19 mouse cellular contexts compared by ENCODE assay signal in the genomic region with DNA sequence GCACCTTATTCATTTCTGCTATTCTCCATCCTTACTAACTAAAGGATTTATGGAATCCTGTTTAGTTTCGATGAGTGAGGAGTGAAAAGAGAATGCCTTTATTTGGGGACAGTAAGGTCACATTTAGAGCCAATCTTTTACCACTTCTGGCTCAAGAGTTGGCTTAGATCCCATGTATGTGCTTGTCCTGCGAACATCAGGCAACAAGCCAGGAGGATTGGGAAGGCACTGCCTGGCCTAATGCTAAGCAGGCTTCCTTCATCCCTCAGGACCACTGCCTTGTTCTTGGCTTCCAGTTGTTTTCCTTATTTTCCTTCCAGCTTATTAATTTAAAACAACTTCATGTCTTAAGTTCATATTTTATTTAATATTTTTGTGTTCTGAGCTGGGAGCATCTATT.
DNase-seq lines count a peak whose midpoint lies in the region; ATAC-seq and TF ChIP-seq lines count a peak whose summit lies in the region.
"Had no signal": no experiment of that assay in that cellular context is flagged by ENCODE, and none has a peak within 500 bp of the region (broad histone marks: within the 10 kb centered on the region; RNA-seq: fewer than 3 reads in every experiment).

No protein-coding gene starts in this region.

- no peak overlapping the region for H3K4me2 ChIP-seq in limb, embryonic 14.5 days (replicated peaks; ENCODE audit: low read depth, low read length, severe bottlenecking)
- H3K4me2 ChIP-seq in intestine, embryonic 15.5 days (replicated peaks) = no peak overlapping the region
- H3K4me2 ChIP-seq: embryonic facial prominence, embryonic 13.5 days; heart, embryonic 11.5 days; limb, embryonic 12.5 days; liver, embryonic 15.5 days had no signal

- 62% methylated on average over 2 of the region's 2 CpGs for WGBS in limb, embryonic 14.5 days
- WGBS in limb, embryonic 10.5 days = 88% methylated on average over 2 of the region's 2 CpGs
- 72% methylated on average over 2 of the region's 2 CpGs for WGBS in intestine, embryonic 15.5 days

- no peaks in the 10 kb centered on the region for H3K36me3 ChIP-seq in limb, embryonic 14.5 days (ENCODE audit: control insufficient read depth, insufficient read depth, low read length)
- H3K36me3 ChIP-seq in limb, embryonic 10.5 days = no peaks in the 10 kb centered on the region
- H3K36me3 ChIP-seq in intestine, embryonic 15.5 days = no peaks in the 10 kb centered on the region
- H3K36me3 ChIP-seq: embryonic facial prominence, embryonic 13.5 days; limb, embryonic 12.5 days; liver, embryonic 15.5 days had no signal

- no peak for TF ChIP-seq POLR2A in limb, embryonic 14.5 days (IDR thresholded peaks at IDR 0.05; ENCODE audit: borderline replicate concordance, extremely low read depth, insufficient read depth, insufficient read length)

- no peaks in the 10 kb centered on the region for H3K4me1 ChIP-seq in limb, embryonic 14.5 days (ENCODE audit: control insufficient read depth, insufficient read depth, low read length)
- H3K4me1 ChIP-seq in limb, embryonic 10.5 days = no peaks in the 10 kb centered on the region
- H3K4me1 ChIP-seq in intestine, embryonic 15.5 days (replicated peaks) = no peaks in the 10 kb centered on the region
- H3K4me1 ChIP-seq: embryonic facial prominence, embryonic 13.5 days; limb, embryonic 12.5 days; liver, embryonic 15.5 days had no signal

- no peak for ATAC-seq in limb, embryonic 14.5 days (ENCODE audit: low FRiP score, low read depth)
- no peak for ATAC-seq in intestine, embryonic 15.5 days
- ATAC-seq: inflammation-experienced regulatory T-cells, adult 6 months had no signal

- H3K27ac ChIP-seq in limb, embryonic 14.5 days (replicated peaks; ENCODE audit: low read depth, low read length) = no peak overlapping the region
- H3K27ac ChIP-seq in limb, embryonic 10.5 days = no peak overlapping the region
- H3K27ac ChIP-seq in intestine, embryonic 15.5 days = no peak overlapping the region
- H3K27ac ChIP-seq: embryonic facial prominence, embryonic 13.5 days; limb, embryonic 12.5 days; liver, embryonic 15.5 days had no signal

- H3K27me3 ChIP-seq in limb, embryonic 14.5 days (ENCODE audit: control insufficient read depth, insufficient read depth, low read length) = no peaks in the 10 kb centered on the region
- H3K27me3 ChIP-seq in limb, embryonic 10.5 days (ENCODE audit: low read depth, poor library complexity, severe bottlenecking) = no peaks in the 10 kb centered on the region
- no peaks in the 10 kb centered on the region for H3K27me3 ChIP-seq in intestine, embryonic 15.5 days (replicated peaks)
- H3K27me3 ChIP-seq: embryonic facial prominence, embryonic 13.5 days; limb, embryonic 12.5 days; liver, embryonic 15.5 days had no signal

- H3K9me3 ChIP-seq in limb, embryonic 14.5 days (ENCODE audit: control insufficient read depth, low read length) = no peaks in the 10 kb centered on the region
- no peaks in the 10 kb centered on the region for H3K9me3 ChIP-seq in limb, embryonic 10.5 days (replicated peaks)
- no peaks in the 10 kb centered on the region for H3K9me3 ChIP-seq in intestine, embryonic 15.5 days
- H3K9me3 ChIP-seq: embryonic facial prominence, embryonic 13.5 days; limb, embryonic 12.5 days; liver, embryonic 15.5 days had no signal

- no peak overlapping the region for H3K4me3 ChIP-seq in limb, embryonic 14.5 days (replicated peaks; ENCODE audit: low read length)
- H3K4me3 ChIP-seq in limb, embryonic 10.5 days = no peak overlapping the region
- no peak overlapping the region for H3K4me3 ChIP-seq in intestine, embryonic 15.5 days (replicated peaks)
- H3K4me3 ChIP-seq: embryonic facial prominence, embryonic 13.5 days; limb, embryonic 12.5 days; liver, embryonic 15.5 days had no signal

- DNase-seq in cerebellum, adult 9-10 months = peak; percentile 20
- no peak for DNase-seq in cerebellum, adult 11 months
- peak; percentile 5 for DNase-seq in limb, embryonic 14.5 days (ENCODE audit: low spot score)
- DNase-seq in limb, embryonic 10.5 days (ENCODE audit: low spot score) = no peak
- peak; percentile 18 for DNase-seq in Muller cell, postnatal 12 days (ENCODE audit: inconsistent ontology term)
- peak; percentile 83 to 84 for DNase-seq in cerebellum, postnatal 10 days
- no peak for DNase-seq in left cerebral cortex, adult 8-10 months (ENCODE audit: low spot score in 2 of 2)
- DNase-seq: adrenal gland, adult 2 months; heart, postnatal 10 days; kidney, adult 8-10 months; kidney, postnatal 25 days; lung, postnatal 10 days; thymus, postnatal 14 days had no signal

- no peak overlapping the region for H3K9ac ChIP-seq in limb, embryonic 14.5 days (ENCODE audit: low read depth, low read length, severe bottlenecking)
- no peak overlapping the region for H3K9ac ChIP-seq in intestine, embryonic 15.5 days
- H3K9ac ChIP-seq: embryonic facial prominence, embryonic 13.5 days; limb, embryonic 12.5 days; liver, embryonic 15.5 days had no signal

Comparison
In these comparisons a context has a peak if more than half of its experiments do, and no peak if none do; other contexts are left out.
1. DNase-seq: peak in cerebellum, adult 9-10 months (single experiment), limb, embryonic 14.5 days (single experiment), Muller cell, postnatal 12 days (single experiment) and cerebellum, postnatal 10 days (2 of 2); none in cerebellum, adult 11 months (single experiment), limb, embryonic 10.5 days (single experiment) and left cerebral cortex, adult 8-10 months (0 of 2).